Mouse (Mus musculus) adrenal gland, postnatal 10 days (tissue): ENCODE measurements around the gene Mex3a. TPM values are rescaled to one million over a fixed set of nuclear protein-coding genes. Genes with fewer than 3 reads are reported as not detected.

Experiments
- DNase-seq: peaks from one replicate; pipeline ENCODE4 v3.0.0; 2021; ENCODE audit warnings: mixed read lengths
- total RNA-seq, 2 experiments: library from RNA; stranded (reverse); gene quantifications; 2 replicates each; pipeline ENCODE4 v1.2.3; 2021

The Mex3a gene
- total RNA-seq, 2 experiments from 2014 or later = 5.5 to 5.6 TPM

- no peak for DNase-seq
Measured at GRCm38 (mm10) chr3:88505081-88505480, 27.1 kb upstream of the Mex3a start.

GRCm38 (mm10) chr3:88505765-88506164, 26.4 kb upstream of the Mex3a start:
- DNase-seq = no peak

GRCm38 (mm10) chr3:88509250-88509649, 22.9 kb upstream of the Mex3a start:
- DNase-seq = no peak

- peak; percentile 97 for DNase-seq
Measured at GRCm38 (mm10) chr3:88509692-88510420, 22.3 kb upstream of the Mex3a start, which contains the start of gene Lmna. Lmna (minus strand) TSS chr3:88509956.

GRCm38 (mm10) chr3:88510421-88511289, 21.5 kb upstream of the Mex3a start:
- no peak for DNase-seq

- peak; percentile 59 for DNase-seq
Measured at GRCm38 (mm10) chr3:88511559-88511958, 20.6 kb upstream of the Mex3a start.

- no peak for DNase-seq
Measured at GRCm38 (mm10) chr3:88512141-88512895, 19.9 kb upstream of the Mex3a start.

- DNase-seq = no peak
Measured at GRCm38 (mm10) chr3:88512896-88513545, 19.2 kb upstream of the Mex3a start.

GRCm38 (mm10) chr3:88513546-88514115, 18.6 kb upstream of the Mex3a start:
- DNase-seq = no peak

GRCm38 (mm10) chr3:88514231-88515094, 17.7 kb upstream of the Mex3a start:
- DNase-seq = no peak

GRCm38 (mm10) chr3:88515095-88515386, 17.2 kb upstream of the Mex3a start:
- no peak for DNase-seq

GRCm38 (mm10) chr3:88516407-88516806, 15.8 kb upstream of the Mex3a start:
- no peak for DNase-seq

GRCm38 (mm10) chr3:88518411-88518810, 13.8 kb upstream of the Mex3a start:
- no peak for DNase-seq

- DNase-seq = no peak
Measured at GRCm38 (mm10) chr3:88520078-88520477, 12.1 kb upstream of the Mex3a start.

- DNase-seq = no peak
Measured at GRCm38 (mm10) chr3:88521156-88521555, 11.0 kb upstream of the Mex3a start.

GRCm38 (mm10) chr3:88521803-88522331, 10.3 kb upstream of the Mex3a start:
- DNase-seq = peak; percentile 82

- no peak for DNase-seq
Measured at GRCm38 (mm10) chr3:88523027-88523426, 9.2 kb upstream of the Mex3a start.

GRCm38 (mm10) chr3:88525021-88525420, 7.2 kb upstream of the Mex3a start:
- no peak for DNase-seq

- peak; percentile 91 for DNase-seq
Measured at GRCm38 (mm10) chr3:88526157-88527131, 5.8 kb upstream of the Mex3a start.
